Mouse (Mus musculus) kidney, adult 2 months (tissue): ENCODE results near the gene Khdrbs1.

Source experiments
- CTCF ChIP-seq: fragments of 200-500 bp; conservative IDR thresholded peaks from 2 replicates; pipeline ENCODE4 v1.5.1; 2011; ENCODE audit warnings: low read depth, mild to moderate bottlenecking, control low read depth, low read length, moderate library complexity, mixed read lengths; ENCODE audit not compliant: insufficient read depth, insufficient read length
- POLR2A ChIP-seq: fragments of 200-500 bp; IDR thresholded peaks from one replicate; pipeline ENCODE4 v1.6.1; 2011; ENCODE audit warnings: low read depth, low read length, control low read depth

GRCm38 (mm10) chr4:129700216-129700615, 41.9 kb downstream of the Khdrbs1 start:
- no peak for TF ChIP-seq CTCF
- no peak for TF ChIP-seq POLR2A
